Mouse (Mus musculus) G1E (cell line): ENCODE data around the gene Nuak2. TPM values are rescaled to one million over a fixed set of nuclear protein-coding genes. Genes with fewer than 3 reads are reported as not detected.

Source experiments
- ATAC-seq: 2 replicates; pipeline ENCODE4 v1.8.0; 2016; ENCODE audit warnings: mild to moderate bottlenecking; ENCODE audit not compliant: insufficient number of reproducible peaks, poor library complexity, low FRiP score, severe bottlenecking; ENCODE audit errors: extremely low read depth
- DNase-seq: peaks from one replicate; pipeline ENCODE4 v3.0.0; 2012; ENCODE audit warnings: low spot score
- H3K27me3 ChIP-seq: 2 replicates; pipeline ENCODE4 v1.6.1; 2012; ENCODE audit warnings: mild to moderate bottlenecking, low read length, inconsistent platforms; ENCODE audit not compliant: insufficient read depth
- H3K36me3 ChIP-seq: replicated peaks from 2 replicates; pipeline ENCODE3; 2012; ENCODE audit warnings: mild to moderate bottlenecking, inconsistent platforms
- H3K4me1 ChIP-seq: 2 replicates; pipeline ENCODE4 v1.6.1; 2012; ENCODE audit warnings: low read depth, low read length, inconsistent platforms, mixed read lengths; ENCODE audit not compliant: insufficient read depth
- H3K4me3 ChIP-seq: 2 replicates; pipeline ENCODE4 v1.5.1; 2012; ENCODE audit warnings: low read depth, mild to moderate bottlenecking, inconsistent platforms, low read length, moderate library complexity, mixed read lengths
- H3K9me3 ChIP-seq: replicated peaks from 2 replicates; pipeline ENCODE4 v1.6.1; 2012; ENCODE audit warnings: inconsistent platforms
- CTCF ChIP-seq: IDR thresholded peaks from 2 replicates; pipeline ENCODE4 v1.5.1; 2012; ENCODE audit warnings: low read depth, low read length, inconsistent platforms, mixed read lengths
- GATA1 ChIP-seq: IDR thresholded peaks from 2 replicates; pipeline ENCODE4 v1.6.1; 2012; ENCODE audit warnings: borderline replicate concordance, low read length, inconsistent platforms, mixed read lengths
- GATA2 ChIP-seq: IDR thresholded peaks from 2 replicates; pipeline ENCODE4 v1.6.1; 2012; ENCODE audit warnings: low read depth, low read length, inconsistent platforms, borderline replicate concordance
- POLR2AphosphoS5 ChIP-seq: IDR thresholded peaks from 2 replicates; pipeline ENCODE4 v1.6.1; 2012; ENCODE audit warnings: low read depth, low read length, inconsistent platforms; ENCODE audit not compliant: insufficient replicate concordance
- TAL1 ChIP-seq: conservative IDR thresholded peaks from 2 replicates; pipeline ENCODE4 v1.6.1; 2012; ENCODE audit warnings: low read depth, low read length, inconsistent platforms, mixed read lengths
- polyA plus RNA-seq: library from polyadenylated mRNA; stranded (reverse); fragments of >175 nt; gene quantifications from 2 replicates; pipeline ENCODE4 v1.2.3, GENCODE M21; 2012
- total RNA-seq, 2 experiments: library from RNA; stranded (forward) in 1 of 2; stranded (reverse) in 1 of 2; fragments of 200-1000 nt in 1 of 2; fragments of >200 nt in 1 of 2; fragmentation: Nextera tagmentation in 1 of 2; gene quantifications; 2 replicates each; pipeline ENCODE4 v1.2.3; 2014 to 2017

Nuak2 gene
- total and polyA plus RNA-seq, 3 experiments: 0.33 TPM; not detected in 2

DNA sequence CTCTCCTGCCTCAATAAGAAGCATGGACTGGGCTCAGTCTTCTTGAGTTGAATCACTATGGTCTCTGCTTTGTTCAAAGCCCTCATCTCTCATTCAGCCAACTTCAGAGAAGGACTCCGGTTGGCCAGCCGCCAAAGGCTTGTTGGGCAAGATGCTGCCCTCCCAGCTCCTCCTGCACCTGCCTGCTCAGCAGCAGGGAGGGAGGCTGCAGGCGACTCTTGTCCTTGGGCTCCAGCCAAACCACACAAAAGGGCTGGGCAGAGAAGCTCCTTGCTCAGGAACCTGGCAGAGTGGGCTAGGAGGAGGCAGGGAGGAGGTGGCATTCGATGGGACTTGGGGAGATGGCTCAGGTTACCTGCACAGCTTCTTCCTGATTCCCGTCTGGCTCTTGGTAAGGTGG, 3.3 kb downstream of the Nuak2 start:
- peaks cover 14% of the 10 kb centered on the region for H3K4me1 ChIP-seq
- peaks cover 55% of the 10 kb centered on the region for H3K27me3 ChIP-seq
- ATAC-seq (no peak), DNase-seq (no peak)
- H3K36me3 ChIP-seq: no peaks in the 10 kb centered on the region
- H3K9me3 ChIP-seq: no peaks in the 10 kb centered on the region
- TF ChIP-seq GATA1 (no peak), TAL1 (no peak), CTCF (no peak), POLR2AphosphoS5 (no peak), GATA2 (no peak)
- H3K4me3 ChIP-seq: no peak overlapping the region

DNA sequence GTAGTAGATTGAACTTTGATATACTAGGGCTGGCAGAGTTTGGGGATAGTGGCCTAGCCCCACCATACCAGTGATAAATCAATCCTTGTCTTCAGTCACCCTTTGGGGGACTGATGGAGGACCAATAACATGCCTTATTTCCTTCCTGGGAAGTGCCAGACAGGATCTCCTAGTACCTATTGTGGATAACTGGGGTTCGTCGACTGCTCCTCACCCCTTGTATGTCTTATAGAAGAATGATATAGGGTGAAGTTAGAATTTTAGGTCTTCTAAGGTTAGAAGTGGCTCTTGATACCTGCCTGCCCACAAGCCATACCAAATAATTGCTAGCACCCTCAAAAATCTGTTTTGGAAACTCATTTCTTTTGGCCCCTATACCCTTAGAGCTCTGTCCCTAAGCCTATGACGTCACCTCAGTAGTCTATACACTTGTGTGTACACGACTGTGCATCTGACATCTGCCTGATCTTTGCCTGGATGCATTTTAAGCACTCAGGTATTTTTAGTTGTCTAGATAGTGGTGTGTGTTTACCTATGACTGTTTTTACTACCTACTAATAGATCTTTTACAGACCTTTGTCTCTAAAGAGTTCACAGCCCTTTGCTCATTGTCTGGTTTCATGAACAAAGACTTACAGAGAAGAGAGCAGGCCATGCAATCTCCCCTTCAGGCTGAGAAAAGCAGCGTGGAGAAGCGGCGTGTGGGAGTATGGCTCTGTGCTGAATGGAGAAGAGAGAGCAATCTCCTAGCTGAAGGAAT, 6.1 kb downstream of the Nuak2 start:
- Histone ChIP-seq H3K4me3 (no peak overlapping the region), H3K36me3 (no peaks in the 10 kb centered on the region), H3K27me3 (peaks cover 56% of the 10 kb centered on the region), H3K9me3 (no peaks in the 10 kb centered on the region), H3K4me1 (peaks cover 14% of the 10 kb centered on the region)
- TF ChIP-seq CTCF: no peak
- no peak for TF ChIP-seq GATA2
- no peak for TF ChIP-seq GATA1
- no peak for TF ChIP-seq POLR2AphosphoS5
- TF ChIP-seq TAL1: no peak
- ATAC-seq: no peak
- DNase-seq: no peak

DNA sequence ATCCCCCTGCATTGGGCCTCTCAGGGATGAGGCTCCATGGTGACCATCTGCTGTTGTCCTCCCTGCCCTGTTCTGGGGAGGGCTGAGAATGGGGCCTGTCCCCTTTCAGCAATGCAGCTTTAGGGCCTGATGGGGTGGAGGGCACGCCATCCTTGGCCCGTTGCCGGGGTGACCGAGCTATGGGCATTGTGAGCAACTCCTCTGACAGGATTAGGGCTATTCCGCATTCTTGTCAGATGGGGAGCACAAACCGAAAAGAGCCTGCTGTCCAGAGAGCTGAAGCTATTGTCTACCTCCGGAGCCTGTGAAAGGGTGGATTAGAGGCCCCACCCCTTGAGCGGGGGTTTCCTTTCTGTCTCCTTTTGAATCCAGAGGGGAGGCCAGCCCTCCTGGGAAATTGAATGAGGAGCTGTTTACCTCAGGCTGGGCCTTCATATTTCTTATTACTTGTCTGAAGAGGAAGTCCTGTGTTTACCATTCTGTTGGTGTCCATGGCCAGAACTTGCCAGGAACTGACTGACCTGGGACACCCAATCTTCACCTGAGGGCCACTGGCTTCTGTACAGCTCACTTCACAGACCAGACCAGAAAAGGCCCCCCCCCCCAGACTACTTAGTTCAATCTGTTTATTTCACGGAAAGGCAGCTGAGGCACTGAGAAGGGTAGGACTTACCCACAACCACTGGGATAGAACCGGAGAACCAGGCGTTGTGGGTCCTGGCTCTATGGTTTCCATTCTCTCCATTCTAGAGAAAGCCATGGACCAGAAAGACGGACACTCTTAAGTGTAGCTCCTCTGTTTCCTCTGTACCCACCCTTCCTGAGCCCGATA, 7.0 kb downstream of the Nuak2 start:
- peaks cover 14% of the 10 kb centered on the region for H3K4me1 ChIP-seq
- DNase-seq (no peak), ATAC-seq (no peak)
- no peaks in the 10 kb centered on the region for H3K9me3 ChIP-seq
- no peak for TF ChIP-seq CTCF
- no peak for TF ChIP-seq TAL1
- no peak for TF ChIP-seq GATA1
- no peak for TF ChIP-seq POLR2AphosphoS5
- TF ChIP-seq GATA2: no peak
- H3K36me3 ChIP-seq: no peaks in the 10 kb centered on the region
- H3K27me3 ChIP-seq: peaks cover 65% of the 10 kb centered on the region
- H3K4me3 ChIP-seq: no peak overlapping the region

DNA sequence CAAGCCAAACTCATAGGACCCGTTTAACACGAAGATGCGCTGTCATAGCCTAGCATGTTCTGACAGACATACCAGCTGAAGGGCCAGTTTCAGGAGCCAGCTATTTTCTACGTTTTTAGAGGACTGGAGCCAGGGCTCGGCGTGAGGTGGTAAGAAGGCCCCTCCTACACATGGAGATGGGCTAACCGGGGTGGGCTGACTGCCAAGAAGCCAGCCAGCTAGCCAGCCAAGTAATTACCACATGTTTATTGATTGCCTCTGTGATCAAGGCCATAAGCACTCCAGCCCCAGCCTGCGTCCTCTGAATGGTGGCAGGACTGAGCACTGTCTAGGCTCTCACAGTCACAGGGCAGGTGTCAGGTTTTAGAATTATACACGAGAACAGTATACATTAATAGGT, 10.9 kb downstream of the Nuak2 start:
- no peak overlapping the region for H3K4me3 ChIP-seq
- ATAC-seq (no peak), DNase-seq (no peak)
- no peak for TF ChIP-seq GATA1
- TF ChIP-seq CTCF: no peak
- TF ChIP-seq TAL1: no peak
- no peak for TF ChIP-seq POLR2AphosphoS5
- TF ChIP-seq GATA2: no peak
- no peaks in the 10 kb centered on the region for H3K9me3 ChIP-seq
- H3K36me3 ChIP-seq: no peaks in the 10 kb centered on the region
- peaks cover 10% of the 10 kb centered on the region; the same call in 1 of the 2 replicates for H3K4me1 ChIP-seq
- peaks cover 77% of the 10 kb centered on the region for H3K27me3 ChIP-seq

DNA sequence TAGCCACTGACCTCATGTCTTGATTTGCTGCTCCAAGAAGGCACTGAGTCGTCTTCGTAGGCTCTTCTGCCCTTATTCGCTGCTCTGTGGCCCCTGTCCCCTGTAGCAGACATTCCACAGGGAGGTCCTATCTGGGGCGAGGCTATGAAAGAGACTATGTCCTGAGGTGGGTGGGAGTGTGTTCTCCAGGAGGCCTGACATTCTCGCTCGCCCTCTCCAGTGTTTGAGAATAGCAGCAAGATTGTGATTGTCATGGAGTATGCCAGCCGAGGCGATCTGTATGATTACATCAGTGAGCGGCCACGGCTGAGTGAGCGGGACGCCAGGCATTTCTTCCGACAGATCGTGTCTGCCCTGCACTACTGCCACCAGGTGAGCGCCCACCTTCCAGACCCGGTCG, 11.6 kb downstream of the Nuak2 start:
- peaks cover 81% of the 10 kb centered on the region for H3K27me3 ChIP-seq
- H3K36me3 ChIP-seq: no peaks in the 10 kb centered on the region
- H3K4me3 ChIP-seq: no peak overlapping the region
- ATAC-seq (no peak), DNase-seq (no peak)
- TF ChIP-seq GATA2 (no peak), CTCF (no peak), GATA1 (no peak), TAL1 (no peak), POLR2AphosphoS5 (no peak)
- H3K9me3 ChIP-seq: no peaks in the 10 kb centered on the region
- peaks cover 9% of the 10 kb centered on the region; the same call in 1 of the 2 replicates for H3K4me1 ChIP-seq

DNA sequence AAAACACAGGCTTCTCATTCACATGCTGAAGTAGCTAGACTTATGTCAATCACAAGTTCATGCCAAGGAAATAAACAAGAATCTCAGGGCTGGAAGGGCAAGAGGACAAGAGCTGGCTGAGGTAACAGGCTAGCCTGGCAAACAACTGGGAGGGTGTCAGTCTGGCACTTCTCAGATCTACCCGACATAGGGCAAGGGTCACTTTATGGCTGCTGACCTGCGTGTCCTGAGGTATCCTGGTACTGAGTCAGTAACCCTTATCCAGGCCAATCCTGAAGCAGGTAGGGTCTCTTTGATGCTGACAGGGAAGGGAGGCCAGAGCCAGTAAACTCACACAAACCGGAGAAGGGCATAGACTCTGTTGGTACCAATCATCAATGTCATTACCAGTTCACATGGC, 12.6 kb downstream of the Nuak2 start:
- DNase-seq (no peak), ATAC-seq (no peak)
- Histone ChIP-seq H3K36me3 (no peaks in the 10 kb centered on the region), H3K4me1 (peaks cover 7% of the 10 kb centered on the region), H3K4me3 (no peak overlapping the region), H3K9me3 (no peaks in the 10 kb centered on the region), H3K27me3 (peaks cover 79% of the 10 kb centered on the region)
- TF ChIP-seq POLR2AphosphoS5 (no peak), GATA1 (no peak), CTCF (no peak), GATA2 (no peak), TAL1 (no peak)
